Mouse (Mus musculus): ENCODE results near the gene Ttc34.

Gene Ttc34

GRCm38 (mm10) chr4:154837170-154837569, at the start of gene Ttc34:
Ttc34 (plus strand) TSS chr4:154837459.
- DNase-seq, result peak; percentile 26

- DNase-seq, result no peak
These were observed 49.1 kb upstream of the Ttc34 start for GRCm38 (mm10) chr4:154787960-154788702.

- DNase-seq, result no peak
These were observed 45.4 kb upstream of the Ttc34 start for GRCm38 (mm10) chr4:154791894-154792293.

GRCm38 (mm10) chr4:154793499-154793898, 43.8 kb upstream of the Ttc34 start:
- DNase-seq, result no peak

GRCm38 (mm10) chr4:154797834-154798233, 39.4 kb upstream of the Ttc34 start:
- no peak for DNase-seq

GRCm38 (mm10) chr4:154800543-154800942, 36.7 kb upstream of the Ttc34 start:
- no peak for DNase-seq

- DNase-seq, result no peak
These were observed 35.0 kb upstream of the Ttc34 start for GRCm38 (mm10) chr4:154802210-154802609.

GRCm38 (mm10) chr4:154825662-154826061, 11.6 kb upstream of the Ttc34 start:
- DNase-seq, result peak; percentile 26

- no peak for DNase-seq
These were observed 11.0 kb upstream of the Ttc34 start for GRCm38 (mm10) chr4:154826224-154826623.

- DNase-seq, result no peak
These were observed 10.1 kb upstream of the Ttc34 start for GRCm38 (mm10) chr4:154827181-154827580.

GRCm38 (mm10) chr4:154827861-154828610, 9.2 kb upstream of the Ttc34 start:
- no peak for DNase-seq

GRCm38 (mm10) chr4:154831915-154832573, 5.2 kb upstream of the Ttc34 start:
- no peak for DNase-seq

- no peak for DNase-seq
These were observed 910 bp upstream of the Ttc34 start for GRCm38 (mm10) chr4:154836183-154836915.

- no peak for DNase-seq
These were observed 1.5 kb downstream of the Ttc34 start for GRCm38 (mm10) chr4:154838741-154839140.

GRCm38 (mm10) chr4:154839406-154839805, 2.1 kb downstream of the Ttc34 start:
- no peak for DNase-seq

- DNase-seq, result no peak
These were observed 15.4 kb downstream of the Ttc34 start for GRCm38 (mm10) chr4:154852696-154853095.

GRCm38 (mm10) chr4:154853881-154854280, 16.6 kb downstream of the Ttc34 start:
- DNase-seq, result no peak

- DNase-seq, result no peak
These were observed 17.6 kb downstream of the Ttc34 start for GRCm38 (mm10) chr4:154854676-154855345.

- peak; percentile 65 for DNase-seq
These were observed 18.6 kb downstream of the Ttc34 start for GRCm38 (mm10) chr4:154855721-154856479.

- DNase-seq, result no peak
These were observed 19.2 kb downstream of the Ttc34 start for GRCm38 (mm10) chr4:154856480-154856837.

GRCm38 (mm10) chr4:154856882-154857281, 19.6 kb downstream of the Ttc34 start:
- no peak for DNase-seq

All from kidney, adult 11 months (tissue).